Mouse (Mus musculus) CD4-positive naive resting alpha-beta T cell, adult 57 days (primary cell): ENCODE measurements around the gene Arhgef17. TPM values are rescaled to one million over a fixed set of nuclear protein-coding genes. Genes with fewer than 3 reads are reported as not detected.

ENCODE experiments used
- total RNA-seq: library from RNA; stranded (reverse); gene quantifications from one replicate; pipeline ENCODE4 v1.2.4, GENCODE M21; 2023

The Arhgef17 gene
- total RNA-seq: 1.7 TPM

DNA sequence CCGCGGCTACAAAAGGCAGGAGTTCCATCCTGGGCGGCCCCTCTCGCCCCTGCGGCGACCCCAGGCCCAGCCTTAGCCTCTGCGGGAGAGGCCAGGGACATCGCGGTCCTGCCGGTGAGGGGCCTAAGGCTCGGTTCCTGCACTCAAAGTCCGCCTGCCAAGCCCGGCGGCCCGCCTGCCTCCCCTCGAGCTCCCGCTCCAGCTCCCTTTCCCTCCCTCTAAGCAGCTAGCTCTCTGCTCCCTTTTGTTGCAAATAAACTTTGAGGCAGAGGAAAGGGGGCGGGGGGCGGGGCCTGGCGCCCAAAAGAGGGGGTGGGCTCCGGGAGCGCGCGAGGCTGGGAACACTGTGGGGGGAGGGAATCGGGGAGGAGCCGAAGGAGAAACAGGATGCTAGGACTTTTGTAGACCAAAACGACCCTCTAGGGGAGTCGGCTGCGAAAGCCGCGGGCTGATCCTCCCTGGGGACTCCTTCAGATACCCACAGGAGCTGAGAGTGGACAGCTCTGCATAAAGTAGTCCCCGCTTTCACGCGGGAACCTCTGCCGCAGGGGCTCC, at the start of gene Arhgef17:
Arhgef17 (minus strand) TSS at position 182 of the 555 bp plus-strand sequence.

DNA sequence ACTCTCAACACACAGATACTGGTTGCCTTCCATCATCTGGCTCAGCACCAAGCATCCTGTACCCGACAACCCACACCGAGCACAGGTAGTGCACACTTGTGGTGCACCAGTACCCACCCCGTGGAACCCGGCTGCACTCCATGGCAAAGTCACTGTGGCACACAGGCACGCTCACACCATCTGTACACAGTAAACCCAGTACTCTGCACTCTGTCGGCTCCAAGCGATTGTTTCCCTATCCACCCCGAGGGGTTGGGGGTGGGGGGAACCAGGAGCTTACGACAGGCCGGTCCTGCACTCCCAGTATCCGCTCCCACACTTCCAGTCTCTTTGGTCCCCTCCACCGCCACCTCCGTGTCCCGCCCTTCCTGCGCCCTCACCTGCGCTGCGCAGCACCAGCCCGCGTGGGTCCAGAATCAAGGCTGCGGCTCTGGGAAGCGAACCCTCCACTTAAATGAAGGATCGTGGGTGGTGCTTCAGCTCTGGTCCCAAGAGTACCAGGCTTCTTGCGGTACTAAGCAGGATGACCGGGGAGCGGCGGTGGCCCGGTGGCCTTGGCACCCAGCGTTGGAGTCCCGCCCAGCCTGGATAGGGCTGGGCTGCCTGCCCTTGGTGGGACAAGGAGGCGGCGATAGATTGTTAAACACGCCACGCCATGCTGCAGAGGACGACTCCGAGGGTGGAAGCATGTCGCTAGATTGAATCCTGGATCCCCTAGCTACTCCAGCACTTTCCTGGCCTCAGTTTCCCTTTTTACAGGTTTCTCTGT, 42.4 kb upstream of the Arhgef17 start, which contains the start of gene P2ry6:
P2ry6 (minus strand) TSS at position 515 of the 769 bp plus-strand sequence.

DNA sequence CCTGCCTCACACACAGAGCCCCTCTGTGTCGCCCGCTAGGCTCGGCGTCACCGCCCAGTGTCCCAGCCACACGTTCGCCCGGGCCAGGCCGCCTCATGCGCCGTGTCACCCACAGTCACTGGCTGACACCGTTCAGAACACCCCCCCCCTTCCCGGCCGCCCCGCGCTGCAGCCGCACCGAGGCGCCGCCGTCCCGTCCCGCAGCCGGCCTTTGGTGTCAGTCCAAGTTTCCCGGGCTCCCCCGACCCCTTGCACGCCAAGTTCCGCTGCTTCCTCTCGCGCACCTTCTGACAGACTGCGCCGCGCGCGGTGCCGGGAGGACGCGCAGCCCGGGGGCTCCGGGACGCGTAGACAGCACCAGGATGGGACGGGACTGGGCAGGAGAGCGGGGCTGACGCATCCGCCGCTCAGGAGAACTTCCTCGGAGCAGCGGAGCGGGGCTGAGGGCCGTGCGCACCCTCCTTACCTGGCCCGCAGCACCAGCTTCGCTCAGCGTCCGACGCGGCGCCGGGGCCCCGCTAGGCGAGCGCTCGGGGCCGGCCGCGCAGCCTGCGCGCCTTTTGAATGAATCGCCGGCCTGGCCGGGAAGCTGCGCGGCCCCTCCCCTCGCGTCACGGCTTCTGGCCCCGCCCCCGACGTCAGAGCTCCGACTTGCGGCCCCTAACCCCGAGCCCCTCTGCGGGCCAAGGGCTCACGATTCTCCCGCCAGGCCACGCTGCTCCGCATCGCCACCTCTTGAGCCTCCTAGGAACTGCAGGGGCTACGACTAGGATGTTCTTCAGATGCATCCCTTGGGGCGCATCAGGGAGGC, 68.9 kb downstream of the Arhgef17 start, which contains the start of gene Relt:
Relt (minus strand) TSS at position 619 of the 811 bp plus-strand sequence.

Other genes starting within 250 kb of the Arhgef17 start
- gene Fam168a, start 225.5 kb downstream of the Arhgef17 start, total RNA-seq: 50.3 TPM
- 43.6 TPM for gene Relt, start 68.7 kb downstream of the Arhgef17 start, total RNA-seq
- gene P2ry6, start 42.5 kb upstream of the Arhgef17 start, total RNA-seq: not detected
- gene P2ry2, start 80.8 kb upstream of the Arhgef17 start, total RNA-seq: 1.7 TPM
- gene Fchsd2, start 160.8 kb upstream of the Arhgef17 start, total RNA-seq: 97.3 TPM